Mouse (Mus musculus) adrenal gland (tissue): ENCODE results near the gene Auts2.
"Not testable (repeated sequence)": the region's sequence is repeated elsewhere in the genome, so short reads cannot be mapped to it uniquely, and the experiment has no call there.

Source experiments
- intact Hi-C: fragments of 180-260 bp; cut with DNase I; formaldehyde crosslinking; loops from one replicate; pipeline ENCODE4 v1.15.1; 2025
- long read RNA-seq, 2 experiments: library from polyadenylated mRNA; unstranded; transcript quantifications; one replicate each; pipeline ENCODE4 v2.0.0; 2020; ENCODE audit warnings: borderline replicate concordance in 1 of 2; ENCODE audit not compliant: insufficient replicate concordance in 1 of 2

Gene Auts2
- long read RNA-seq, experiment 1, partial matches to known transcripts: 0 of 14 reads
- long read RNA-seq, experiment 1, other reads (novel, unspliced or antisense): 14 of 14 reads
- long read RNA-seq, experiment 2, partial matches to known transcripts: 2 of 21 reads
- long read RNA-seq, experiment 2, other reads (novel, unspliced or antisense): 19 of 21 reads

DNA sequence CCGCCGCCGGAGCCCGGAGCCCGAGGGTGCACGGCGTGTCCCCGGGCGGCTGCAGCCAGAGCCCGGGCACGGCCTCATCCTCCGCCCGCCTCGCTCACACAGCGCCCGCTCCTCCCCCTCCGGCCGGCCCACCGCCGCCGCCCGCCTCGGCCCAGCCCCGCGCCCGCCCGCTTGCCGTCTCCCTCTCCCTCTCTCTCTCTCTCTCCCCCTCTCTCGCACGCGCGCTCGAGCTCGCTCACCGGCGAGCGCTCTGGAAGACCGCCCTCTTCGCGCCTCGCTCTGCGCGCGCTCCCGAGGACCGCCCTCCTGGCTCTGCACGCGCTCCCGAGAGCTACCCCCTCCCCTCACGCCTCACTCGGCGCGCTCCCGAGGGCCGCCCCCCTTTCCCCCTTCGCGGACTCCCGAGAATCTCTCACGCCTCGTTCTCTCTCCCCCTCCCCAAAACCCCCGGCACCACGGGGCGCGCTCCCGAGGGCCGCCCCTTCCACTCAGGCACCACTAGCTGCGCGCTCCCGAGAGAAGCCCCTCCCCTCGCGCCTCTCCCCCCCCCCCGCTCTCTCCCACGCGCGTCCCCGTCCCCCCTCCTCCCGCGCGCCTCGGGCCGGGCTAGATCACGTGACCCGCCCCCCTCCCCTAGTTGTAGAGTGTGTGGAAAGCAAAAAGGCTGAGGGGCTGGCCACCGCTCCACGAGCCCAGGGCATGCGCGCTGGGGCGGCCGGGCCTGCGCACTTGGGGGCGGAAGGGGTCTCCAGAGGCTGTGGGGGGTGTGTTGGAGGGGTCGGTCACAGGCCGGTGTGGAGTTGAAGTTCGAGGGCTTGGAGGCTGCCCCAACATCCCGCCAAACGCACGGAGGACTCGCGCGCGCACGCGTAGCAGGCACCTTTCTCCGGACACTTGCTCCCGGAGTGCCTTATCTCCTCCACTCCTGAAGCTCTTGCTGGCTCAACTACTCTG is at the start of gene Auts2:
Gene Auts2 (minus strand): TSS at position 227 of the 954 bp plus-strand sequence.
- intact Hi-C loops: loop anchor here (10.0 kb wide), 2 partner anchors 221 to 309 kb away; no protein-coding TSS in a partner anchor

GRCm38 (mm10) chr5:132591721-132592695 is 48.9 kb upstream of the Auts2 start:
- intact Hi-C loops: no loop called here

- intact Hi-C loops: no loop called here
Measured at GRCm38 (mm10) chr5:132579774-132580173, 36.6 kb upstream of the Auts2 start.

- intact Hi-C loops: not testable (repeated sequence)
Measured at GRCm38 (mm10) chr5:132560771-132561170, 17.6 kb upstream of the Auts2 start.

DNA sequence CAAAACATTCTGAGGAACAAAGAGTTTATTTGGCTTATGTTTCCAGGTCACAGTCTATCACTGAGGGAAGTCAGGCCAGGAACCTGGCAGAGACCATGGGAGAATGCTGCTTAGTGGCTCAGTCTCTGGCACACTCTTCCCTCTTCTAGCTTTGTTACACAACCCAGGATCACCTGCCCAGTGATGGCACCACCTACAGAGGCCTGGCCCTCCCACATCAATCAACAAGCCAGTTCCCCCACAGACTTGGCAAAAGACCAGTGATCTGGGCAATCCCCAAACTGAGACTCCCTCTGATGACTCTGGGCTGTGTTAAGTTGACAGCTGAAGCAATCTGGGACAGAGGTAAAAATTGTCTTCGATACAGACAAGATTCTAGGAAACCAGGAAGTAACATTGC is 2.6 kb upstream of the Auts2 start:
- intact Hi-C loops: loop anchor here (10.0 kb wide), 2 partner anchors 219 to 311 kb away; no protein-coding TSS in a partner anchor

DNA sequence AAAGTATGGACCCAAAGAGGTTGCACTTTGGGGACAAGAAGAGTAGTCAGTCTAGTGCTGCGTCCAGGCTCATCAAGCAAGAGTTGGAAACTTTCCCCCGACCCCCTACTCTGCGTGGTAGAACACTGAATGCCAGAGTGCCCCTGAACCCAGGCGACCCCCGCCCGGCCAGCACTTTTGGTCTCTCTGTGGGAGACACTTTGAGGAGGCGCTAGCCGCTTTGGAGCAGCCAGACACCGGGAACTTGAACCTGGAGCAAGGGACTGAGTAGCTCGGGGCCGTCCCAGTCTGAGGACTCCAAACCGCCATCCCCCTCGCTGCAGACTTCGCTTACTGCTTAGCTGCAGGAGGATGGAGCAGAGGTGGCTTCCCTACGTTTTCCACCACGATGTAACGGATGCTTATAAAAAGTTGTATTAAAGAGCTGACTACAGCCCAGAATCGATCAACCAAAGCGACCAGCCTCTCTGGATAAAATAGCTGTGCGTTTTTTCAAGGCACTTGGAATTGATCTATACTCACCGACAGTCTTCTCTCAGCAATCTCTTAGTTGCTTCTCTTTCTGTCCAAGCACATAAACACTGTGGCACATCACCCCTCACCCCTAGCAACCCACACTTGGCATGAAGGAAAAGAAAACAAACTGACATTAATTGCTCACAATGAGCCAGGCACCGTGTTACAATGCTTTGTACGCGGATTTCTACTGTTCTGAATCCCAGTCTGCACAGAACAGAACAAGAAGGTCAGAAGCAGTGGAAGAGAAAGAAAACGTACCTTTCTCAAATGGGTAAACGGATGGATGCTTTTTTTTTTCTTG is 1.2 kb upstream of the Auts2 start:
- intact Hi-C loops: loop anchor here (10.0 kb wide), 2 partner anchors 220 to 310 kb away; no protein-coding TSS in a partner anchor

DNA sequence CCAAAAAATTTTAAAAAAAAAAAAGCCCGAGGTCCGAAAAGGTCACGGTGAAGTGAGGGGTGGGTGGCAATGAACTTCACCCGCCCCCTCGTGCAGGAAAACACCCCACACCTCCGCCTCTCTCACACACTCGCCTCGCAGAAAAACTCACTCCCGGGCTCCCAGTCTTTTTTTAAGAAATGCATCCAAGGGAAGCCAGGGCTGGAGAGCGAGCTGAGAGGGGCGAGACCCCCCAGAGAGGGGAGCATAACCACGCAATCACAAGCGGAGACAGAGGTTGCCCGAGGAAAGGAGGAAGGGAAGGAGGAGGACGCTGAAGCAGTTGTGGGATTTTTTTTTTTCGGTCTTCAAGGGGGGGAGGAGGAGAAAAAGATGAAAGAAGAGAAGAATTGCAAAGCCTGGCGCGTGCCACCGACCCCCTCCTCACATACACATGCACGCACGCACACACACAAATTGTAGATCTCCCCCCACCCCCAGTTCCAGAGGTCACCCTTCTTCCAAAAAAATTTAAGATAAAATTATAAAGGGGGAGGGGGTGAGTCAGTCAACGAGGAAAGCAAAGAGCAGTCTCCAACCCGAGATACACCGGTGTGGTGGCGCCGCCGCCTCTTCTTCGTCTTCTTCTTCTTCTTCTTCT is 643 bp downstream of the Auts2 start:
- intact Hi-C loops: loop anchor here (10.0 kb wide), 2 partner anchors 222 to 308 kb away; no protein-coding TSS in a partner anchor

DNA sequence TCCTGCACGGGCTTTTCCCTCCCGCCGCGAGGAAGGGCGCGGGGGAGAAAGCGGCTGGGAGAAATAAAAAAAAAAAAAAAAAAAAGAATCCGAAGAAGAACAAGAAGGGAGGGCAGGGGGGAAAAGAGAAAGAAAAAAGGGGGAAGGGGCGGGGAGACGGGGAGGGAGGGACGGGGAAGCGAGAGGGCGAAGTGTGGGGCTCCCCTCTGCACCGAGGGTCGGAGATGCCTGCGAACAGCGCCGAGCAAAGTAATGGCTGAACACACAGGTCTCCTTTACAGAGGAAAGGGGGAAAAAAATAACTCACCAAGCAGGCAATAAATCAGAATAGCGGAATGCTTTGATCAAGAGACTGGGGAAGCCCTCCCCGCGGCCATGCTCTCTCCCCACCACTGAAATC is 1.2 kb downstream of the Auts2 start:
- intact Hi-C loops: loop anchor here (10.0 kb wide), 2 partner anchors 223 to 307 kb away; no protein-coding TSS in a partner anchor

GRCm38 (mm10) chr5:132541371-132541931 is 1.7 kb downstream of the Auts2 start:
- intact Hi-C loops: loop anchor here (10.0 kb wide), 2 partner anchors 223 to 307 kb away; no protein-coding TSS in a partner anchor

DNA sequence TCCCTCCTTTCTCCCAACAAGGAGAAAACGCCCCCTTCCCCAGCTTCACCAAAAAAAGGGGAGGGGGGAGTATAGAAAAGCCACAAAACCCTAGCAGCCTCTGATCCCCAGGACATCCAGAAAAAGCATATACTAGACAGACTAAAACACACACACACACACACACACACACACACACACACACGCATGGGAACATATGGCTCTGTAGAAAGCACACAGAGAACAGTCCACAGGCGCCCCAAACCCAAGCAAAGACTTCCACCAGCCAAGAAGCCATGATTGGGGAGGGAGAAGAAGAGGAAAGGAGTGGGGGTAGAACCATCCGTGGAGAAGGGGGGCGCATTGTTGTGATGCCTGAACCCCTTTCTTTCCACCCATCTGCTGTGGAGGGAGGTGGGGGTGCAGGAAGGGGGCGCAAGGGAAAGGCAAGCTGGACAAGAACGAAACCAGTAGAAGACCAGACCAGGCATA is 2.3 kb downstream of the Auts2 start:
- intact Hi-C loops: loop anchor here (10.0 kb wide), 2 partner anchors 224 to 306 kb away; no protein-coding TSS in a partner anchor

GRCm38 (mm10) chr5:132537475-132537874 is 5.7 kb downstream of the Auts2 start:
- intact Hi-C loops: no loop called here

DNA sequence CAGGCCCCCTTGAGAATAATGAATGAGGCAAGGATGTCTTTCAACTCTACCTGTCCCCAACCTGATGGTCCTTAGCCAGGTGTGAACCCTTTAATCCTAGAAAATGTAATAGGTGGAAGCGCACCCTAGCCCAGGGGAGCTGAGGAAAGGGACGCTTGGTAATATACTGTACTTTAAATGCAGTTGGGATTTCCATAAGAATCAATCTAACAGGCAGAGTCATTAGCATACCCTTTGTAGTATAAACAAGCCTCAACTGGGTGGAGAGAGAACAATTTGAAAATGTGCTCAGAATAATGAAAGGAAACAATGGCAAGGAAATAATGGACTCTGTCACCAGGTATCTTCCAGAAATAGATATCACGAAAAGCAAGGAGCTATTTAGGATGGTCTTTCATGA is 16.7 kb downstream of the Auts2 start:
- intact Hi-C loops: no loop called here

DNA sequence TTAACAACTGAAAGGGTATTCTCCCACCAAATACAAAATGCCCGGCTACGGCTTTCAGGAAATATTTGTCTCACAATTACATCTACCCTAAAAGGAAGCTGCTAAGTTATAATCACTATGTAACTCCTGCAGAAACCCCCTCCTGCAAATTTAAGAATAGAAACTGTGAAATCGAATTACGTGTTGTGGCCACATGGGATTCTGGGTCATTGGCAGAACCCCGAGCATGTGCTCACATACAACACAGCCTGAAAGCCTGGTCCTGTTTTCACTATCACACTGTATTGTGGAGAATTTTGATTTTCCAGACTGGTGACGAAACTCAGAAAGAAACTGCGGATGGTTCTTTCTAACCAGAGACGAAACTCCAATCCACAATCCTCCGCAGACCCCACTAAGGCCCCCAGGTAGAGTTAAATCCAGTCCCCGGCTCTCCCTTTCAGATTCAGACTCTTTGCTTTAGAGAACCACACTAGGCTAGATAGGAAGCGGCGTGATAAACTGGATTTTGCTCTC is 21.7 kb downstream of the Auts2 start:
- intact Hi-C loops: no loop called here

DNA sequence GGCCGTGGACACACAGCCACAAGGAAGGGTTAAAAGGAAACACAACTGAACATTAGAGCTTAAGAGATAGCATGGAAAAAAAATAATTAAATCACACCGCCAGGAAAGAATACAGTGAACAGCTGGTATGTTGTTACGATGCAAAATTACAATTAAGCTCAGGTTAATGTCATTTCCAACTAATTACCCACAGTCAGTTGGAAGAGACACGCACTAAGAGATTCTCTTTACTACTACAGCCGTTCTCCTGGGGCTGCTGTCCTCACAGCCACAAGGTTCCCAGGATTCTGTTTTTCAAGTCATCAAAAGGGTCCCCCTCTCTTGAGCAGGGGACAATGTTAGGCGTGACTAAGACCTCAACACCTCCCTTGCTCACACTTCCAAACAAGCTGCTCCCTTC is 25.3 kb downstream of the Auts2 start:
- intact Hi-C loops: no loop called here

DNA sequence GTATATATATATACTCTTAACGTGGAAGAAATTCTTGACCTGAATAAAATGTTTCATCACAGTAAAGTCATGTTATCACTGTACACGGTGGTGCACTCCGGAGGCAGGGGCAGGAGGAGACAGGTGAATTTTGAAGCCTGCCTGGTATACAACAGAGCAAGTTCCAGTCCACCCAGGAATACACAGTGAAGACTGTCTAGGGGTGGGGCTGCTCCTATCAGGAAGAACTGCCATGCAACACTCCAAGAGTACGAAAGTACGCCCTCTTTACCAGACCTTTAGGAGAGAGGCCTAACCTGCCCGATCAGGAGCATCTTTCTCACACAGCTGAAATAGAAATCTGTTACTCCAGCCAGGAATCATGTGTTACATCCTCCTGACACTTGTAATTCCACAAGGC is 28.6 kb downstream of the Auts2 start:
- intact Hi-C loops: no loop called here

DNA sequence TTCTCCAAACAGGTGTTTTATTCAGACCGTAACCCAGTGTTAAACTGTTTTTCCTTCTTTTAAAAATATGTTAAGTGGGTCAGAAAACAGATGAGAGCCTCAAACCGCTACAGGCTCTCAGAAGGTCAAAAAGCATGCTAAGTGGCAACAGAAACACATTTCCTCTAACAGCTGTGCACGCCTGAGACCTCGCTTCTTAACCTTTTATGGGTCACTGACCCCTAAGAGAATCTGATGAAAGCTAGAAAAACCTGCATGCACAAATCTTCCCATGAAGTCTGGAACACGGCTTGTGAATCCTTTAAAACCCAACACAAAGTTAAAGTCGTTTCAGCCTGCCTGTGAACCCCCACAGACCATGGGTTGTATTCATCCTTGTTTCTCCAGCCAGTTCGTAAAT is 29.9 kb downstream of the Auts2 start:
- intact Hi-C loops: no loop called here

GRCm38 (mm10) chr5:132509464-132509885 is 33.7 kb downstream of the Auts2 start:
- intact Hi-C loops: no loop called here

DNA sequence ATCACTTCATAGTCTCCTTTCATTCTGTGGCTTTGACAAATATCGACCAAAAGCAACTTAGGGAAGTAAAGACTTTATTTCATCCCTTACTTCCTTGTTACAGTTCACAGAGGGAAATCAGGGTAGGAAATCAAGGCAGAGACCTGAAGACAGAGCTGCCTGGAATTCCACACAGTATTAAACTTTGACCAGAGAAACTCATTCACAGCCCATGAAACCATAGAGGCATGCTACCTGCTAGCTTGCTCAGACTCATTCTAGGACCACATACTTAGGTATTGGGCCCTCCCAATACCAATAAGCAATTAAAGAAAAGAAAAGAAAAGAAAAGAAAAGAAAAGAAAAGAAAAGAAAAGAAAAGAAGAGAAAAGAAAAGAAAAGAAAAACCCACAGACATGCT is 38.3 kb downstream of the Auts2 start:
- intact Hi-C loops: no loop called here

GRCm38 (mm10) chr5:132503431-132503830 is 39.7 kb downstream of the Auts2 start:
- intact Hi-C loops: no loop called here
